Comparison of ENCODE assay signal across 15 mouse cellular contexts in the genomic region with DNA sequence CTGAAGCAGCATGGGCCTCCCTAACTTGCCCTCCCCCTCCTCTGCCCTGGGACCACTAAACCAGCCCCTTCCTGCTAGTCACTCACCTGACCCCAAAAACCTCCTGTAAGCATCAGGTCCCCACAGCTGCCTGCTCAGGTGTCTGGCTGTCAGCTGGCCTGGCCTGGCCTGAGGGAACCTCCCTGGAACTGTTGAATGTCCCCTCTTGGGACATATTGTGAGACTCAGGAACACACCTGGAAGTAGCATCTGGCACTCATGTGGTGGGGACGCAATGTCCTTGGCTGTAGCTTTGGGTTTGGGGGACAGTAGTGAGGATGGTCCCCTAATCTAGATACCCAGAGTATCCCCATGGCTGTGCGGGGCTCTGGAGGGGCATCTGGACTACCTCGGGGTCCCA. TPM values are rescaled to one million over a fixed set of nuclear protein-coding genes. Genes with fewer than 3 reads are reported as not detected.
A peak's percentile ranks its signal among the peaks of the same experiment; 100 is the strongest.
DNase-seq lines count a peak whose midpoint lies in the region; ATAC-seq and TF ChIP-seq lines count a peak whose summit lies in the region.
"Had no signal": no experiment of that assay in that cellular context is flagged by ENCODE, and none has a peak within 500 bp of the region (broad histone marks: within the 10 kb centered on the region; RNA-seq: fewer than 3 reads in every experiment).

No protein-coding gene starts in this region.

- peak overlapping the region; percentile 94 for H3K27ac ChIP-seq in gastrocnemius, adult 2 months
- H3K27ac ChIP-seq in heart, postnatal 0 days (ENCODE audit: low read depth) = peak overlapping the region; percentile 90
- H3K27ac ChIP-seq in heart, embryonic 12.5 days (ENCODE audit: poor library complexity, severe bottlenecking) = no peak overlapping the region
- H3K27ac ChIP-seq in liver, embryonic 12.5 days = peak overlapping the region; percentile 93
- H3K27ac ChIP-seq: embryonic facial prominence, embryonic 12.5 days; midbrain, embryonic 12.5 days had no signal

- peak overlapping the region; percentile 53 for H3K4me3 ChIP-seq in gastrocnemius, adult 2 months
- no peak overlapping the region for H3K4me3 ChIP-seq in heart, postnatal 0 days (ENCODE audit: low read depth, low read length)
- H3K4me3 ChIP-seq in heart, embryonic 12.5 days = no peak overlapping the region
- H3K4me3 ChIP-seq in E14TG2a.4 (replicated peaks; ENCODE audit: low read length) = peak overlapping the region; percentile 61
- H3K4me3 ChIP-seq in liver, embryonic 12.5 days = no peak overlapping the region
- H3K4me3 ChIP-seq: embryonic facial prominence, embryonic 12.5 days; midbrain, embryonic 12.5 days had no signal

- H3K36me3 ChIP-seq in heart, postnatal 0 days (replicated peaks; ENCODE audit: control insufficient read depth, insufficient read depth, low read length) = peaks cover 16% of the 10 kb centered on the region; the same call in 1 of the 2 replicates
- H3K36me3 ChIP-seq in heart, embryonic 12.5 days = 0 out of 2 replicates have a peak, but pooled peaks cover 6% of the 10 kb centered on the region
- peaks cover 30% of the 10 kb centered on the region for H3K36me3 ChIP-seq in E14TG2a.4 (ENCODE audit: insufficient read depth, low read length)
- peaks cover 36% of the 10 kb centered on the region for H3K36me3 ChIP-seq in liver, embryonic 12.5 days
- H3K36me3 ChIP-seq: embryonic facial prominence, embryonic 12.5 days had no signal

- no peak overlapping the region for H3K9ac ChIP-seq in heart, postnatal 0 days (replicated peaks; ENCODE audit: low read depth, low read length)
- no peak overlapping the region for H3K9ac ChIP-seq in heart, embryonic 12.5 days
- no peak overlapping the region for H3K9ac ChIP-seq in liver, embryonic 12.5 days
- H3K9ac ChIP-seq: forebrain, postnatal 0 days; midbrain, embryonic 12.5 days had no signal

- intact Hi-C loops in gastrocnemius, adult 2 months (cut with DNase I) = no loop called here

- no peaks in the 10 kb centered on the region for H3K9me3 ChIP-seq in heart, postnatal 0 days (replicated peaks; ENCODE audit: control insufficient read depth, low read length)
- no peaks in the 10 kb centered on the region for H3K9me3 ChIP-seq in heart, embryonic 12.5 days (replicated peaks)
- H3K9me3 ChIP-seq in E14TG2a.4 (ENCODE audit: low read length) = no peaks in the 10 kb centered on the region
- no peaks in the 10 kb centered on the region for H3K9me3 ChIP-seq in liver, embryonic 12.5 days (replicated peaks)
- H3K9me3 ChIP-seq: embryonic facial prominence, embryonic 12.5 days; midbrain, embryonic 12.5 days had no signal

- no peaks in the 10 kb centered on the region for H3K27me3 ChIP-seq in heart, postnatal 0 days (ENCODE audit: control insufficient read depth, insufficient read depth, low read length)
- H3K27me3 ChIP-seq in heart, embryonic 12.5 days (replicated peaks) = peaks cover 3% of the 10 kb centered on the region; the same call in 1 of the 2 replicates
- H3K27me3 ChIP-seq in E14TG2a.4 (ENCODE audit: insufficient read depth, low read length) = no peaks in the 10 kb centered on the region
- no peaks in the 10 kb centered on the region for H3K27me3 ChIP-seq in liver, embryonic 12.5 days (replicated peaks)
- H3K27me3 ChIP-seq: embryonic facial prominence, embryonic 12.5 days; midbrain, embryonic 12.5 days had no signal

- no peak overlapping the region for H3K4me2 ChIP-seq in heart, postnatal 0 days (ENCODE audit: low read depth, low read length)
- no peak overlapping the region for H3K4me2 ChIP-seq in heart, embryonic 12.5 days
- no peak overlapping the region for H3K4me2 ChIP-seq in liver, embryonic 12.5 days
- H3K4me2 ChIP-seq: embryonic facial prominence, embryonic 12.5 days; midbrain, embryonic 12.5 days had no signal

- TF ChIP-seq CTCF in gastrocnemius, adult 2 months (IDR thresholded peaks at IDR 0.05) = no peak
- TF ChIP-seq CTCF in heart, postnatal 0 days (IDR thresholded peaks at IDR 0.05; ENCODE audit: low read depth) = no peak
- TF ChIP-seq CTCF in E14TG2a.4 (conservative IDR thresholded peaks at IDR 0.05; ENCODE audit: low read length) = no peak

- peaks cover 22% of the 10 kb centered on the region for H3K4me1 ChIP-seq in heart, postnatal 0 days (ENCODE audit: control insufficient read depth, insufficient read depth)
- H3K4me1 ChIP-seq in heart, embryonic 12.5 days (replicated peaks) = peaks cover 5% of the 10 kb centered on the region
- H3K4me1 ChIP-seq in E14TG2a.4 (replicated peaks; ENCODE audit: low read depth, low read length) = peaks cover 64% of the 10 kb centered on the region
- H3K4me1 ChIP-seq in liver, embryonic 12.5 days = peaks cover 74% of the 10 kb centered on the region

- peak; percentile 82 for DNase-seq in gastrocnemius, adult 2 months
- no peak for DNase-seq in gastrocnemius, postnatal 10 days
- no peak for DNase-seq in heart, postnatal 0 days (ENCODE audit: low spot score)
- DNase-seq in yolk sac, embryonic 10.5 days (ENCODE audit: low spot score) = no peak
- DNase-seq: forebrain, postnatal 0 days; right cerebral cortex, postnatal 14 days; thymus, postnatal 36 days had no signal

- 98% methylated on average over 3 of the region's 3 CpGs for WGBS in heart, postnatal 0 days
- WGBS in heart, embryonic 12.5 days = 89% methylated on average over 3 of the region's 3 CpGs
- 92% methylated on average over 3 of the region's 3 CpGs for WGBS in liver, embryonic 12.5 days (ENCODE audit: insufficient replicate concordance)

- peak; percentile 16 for ATAC-seq in heart, postnatal 0 days (ENCODE audit: insufficient read depth, low read depth)
- ATAC-seq in heart, embryonic 12.5 days (ENCODE audit: insufficient number of reproducible peaks, low FRiP score) = no peak
- ATAC-seq in liver, embryonic 12.5 days = no peak
- ATAC-seq: forebrain, postnatal 0 days had no signal

- TF ChIP-seq EP300 in heart, postnatal 0 days (IDR thresholded peaks at IDR 0.05; ENCODE audit: low read depth) = no peak

RNA-seq across cellular contexts. Expression of a gene that starts 5.4 kb away (rescaled TPM):
- total RNA-seq in gastrocnemius, adult 2 months (2021) = 100 to 1,000 TPM in 1 of 2 experiments, 10 to 100 TPM in 1; 66.5 to 182 TPM
- 10 to 100 TPM in 1 of 2 experiments, 1 to 10 TPM in 1; 4.3 to 27.1 TPM for total RNA-seq in gastrocnemius, postnatal 10 days (2021)
- total RNA-seq in heart, postnatal 0 days (2014; rRNA removed; ENCODE audit: low replicate concordance) = 4.5 and 38.1 TPM in 2 replicates
- 3.0 and 3.6 TPM in 2 replicates for polyA plus RNA-seq in heart, postnatal 0 days (2015; fragmentation: Nextera tagmentation; extraction: Ambion mirVana)
- 2.5 and 2.7 TPM in 2 replicates for polyA plus RNA-seq in heart, embryonic 12.5 days (2016; fragmentation: Nextera tagmentation; extraction: Ambion mirVana)
- 16.1 and 17.8 TPM in 2 replicates for polyA plus RNA-seq in liver, embryonic 12.5 days (2016; fragmentation: Nextera tagmentation; extraction: Ambion mirVana)

RNA-seq across cellular contexts. Expression of a gene that starts 25.8 kb away (rescaled TPM):
- total RNA-seq in gastrocnemius, adult 2 months (2021) = not detected
- total RNA-seq in gastrocnemius, postnatal 10 days (2021) = under 1 TPM; 0.16 to 0.23 TPM
- 0.08 TPM in 1 of 2 replicates, not detected in the other for total RNA-seq in heart, postnatal 0 days (2014; rRNA removed; ENCODE audit: low replicate concordance)
- polyA plus RNA-seq in heart, postnatal 0 days (2015; fragmentation: Nextera tagmentation; extraction: Ambion mirVana) = not detected in 2 replicates
- polyA plus RNA-seq in heart, embryonic 12.5 days (2016; fragmentation: Nextera tagmentation; extraction: Ambion mirVana) = not detected in 2 replicates
- 0.18 and 0.22 TPM in 2 replicates for polyA plus RNA-seq in liver, embryonic 12.5 days (2016; fragmentation: Nextera tagmentation; extraction: Ambion mirVana)
- total RNA-seq: adrenal gland, postnatal 14 days; gastrocnemius, adult 8-10 months had no signal
- polyA plus RNA-seq: embryonic facial prominence, embryonic 12.5 days; forebrain, postnatal 0 days; neural tube, embryonic 14.5 days had no signal

RNA-seq across cellular contexts. Expression of a gene that starts 29.0 kb away (rescaled TPM):
- 10 to 100 TPM; 18.1 to 21.5 TPM for total RNA-seq in gastrocnemius, adult 2 months (2021)
- 1 to 10 TPM; 3.7 to 3.8 TPM for total RNA-seq in gastrocnemius, postnatal 10 days (2021)
- 7.5 and 25.2 TPM in 2 replicates for total RNA-seq in heart, postnatal 0 days (2014; rRNA removed; ENCODE audit: low replicate concordance)
- 3.4 TPM in 2 replicates for polyA plus RNA-seq in heart, postnatal 0 days (2015; fragmentation: Nextera tagmentation; extraction: Ambion mirVana)
- 1.7 and 1.8 TPM in 2 replicates for polyA plus RNA-seq in heart, embryonic 12.5 days (2016; fragmentation: Nextera tagmentation; extraction: Ambion mirVana)
- 0.55 and 0.72 TPM in 2 replicates for polyA plus RNA-seq in liver, embryonic 12.5 days (2016; fragmentation: Nextera tagmentation; extraction: Ambion mirVana)

RNA-seq across cellular contexts. Expression of a gene that starts 29.2 kb away (rescaled TPM):
- total RNA-seq in gastrocnemius, adult 2 months (2021) = 1 to 10 TPM; 2.7 to 3.6 TPM
- total RNA-seq in gastrocnemius, postnatal 10 days (2021) = 1 to 10 TPM; 7.2 to 8.9 TPM
- total RNA-seq in heart, postnatal 0 days (2014; rRNA removed; ENCODE audit: low replicate concordance) = 3.0 and 5.6 TPM in 2 replicates
- 2.3 and 3.2 TPM in 2 replicates for polyA plus RNA-seq in heart, postnatal 0 days (2015; fragmentation: Nextera tagmentation; extraction: Ambion mirVana)
- polyA plus RNA-seq in heart, embryonic 12.5 days (2016; fragmentation: Nextera tagmentation; extraction: Ambion mirVana) = 7.2 and 8.1 TPM in 2 replicates
- polyA plus RNA-seq in liver, embryonic 12.5 days (2016; fragmentation: Nextera tagmentation; extraction: Ambion mirVana) = 9.8 and 10.4 TPM in 2 replicates

RNA-seq across cellular contexts. Expression of a gene that starts 39.7 kb away (rescaled TPM):
- total RNA-seq in gastrocnemius, adult 2 months (2021) = 10 to 100 TPM; 65.6 to 73.1 TPM
- total RNA-seq in gastrocnemius, postnatal 10 days (2021) = 10 to 100 TPM; 42.8 to 45.0 TPM
- 12.6 and 32.0 TPM in 2 replicates for total RNA-seq in heart, postnatal 0 days (2014; rRNA removed; ENCODE audit: low replicate concordance)
- 77.9 and 79.5 TPM in 2 replicates for polyA plus RNA-seq in heart, postnatal 0 days (2015; fragmentation: Nextera tagmentation; extraction: Ambion mirVana)
- 81.8 and 87.0 TPM in 2 replicates for polyA plus RNA-seq in heart, embryonic 12.5 days (2016; fragmentation: Nextera tagmentation; extraction: Ambion mirVana)
- 78.8 and 81.1 TPM in 2 replicates for polyA plus RNA-seq in liver, embryonic 12.5 days (2016; fragmentation: Nextera tagmentation; extraction: Ambion mirVana)

Comparison
In these comparisons a context has a peak if more than half of its experiments do, and no peak if none do; other contexts are left out.
1. H3K4me3 ChIP-seq: peak in gastrocnemius, adult 2 months (single experiment) and E14TG2a.4 (single experiment); none in heart, postnatal 0 days (single experiment), heart, embryonic 12.5 days (single experiment) and liver, embryonic 12.5 days (single experiment).